Mouse (Mus musculus): ENCODE measurements around the gene Atg2a. TPM values are rescaled to one million over a fixed set of nuclear protein-coding genes. Genes with fewer than 3 reads are reported as not detected.

Atg2a gene
- total and polyA plus RNA-seq, 3 experiments = 2.8 to 13.9 (median 9.5) TPM

- no peak for DNase-seq (ENCODE audit: extremely low read depth)
- Histone ChIP-seq H3K4me3 (replicated peaks in 1 of 3; ENCODE audit: low read depth in 2 of 3, low read length in 2 of 3, poor library complexity in 1 of 3) (no peak overlapping the region), H3K79me2 (replicated peaks; ENCODE audit: control insufficient read depth, extremely low read depth, insufficient read depth, poor library complexity, severe bottlenecking) (peaks cover 17% of the 10 kb centered on the region), H3K36me3 (replicated peaks in 1 of 2; ENCODE audit: control insufficient read depth in 1 of 2, insufficient read depth in 1 of 2, low read length in 1 of 2) (peaks cover 28 to 42% of the 10 kb centered on the region in 2 experiments), H3K9ac (ENCODE audit: insufficient read depth, low read depth) (no peak overlapping the region), H3K27ac (ENCODE audit: insufficient read depth, low read depth) (peak overlapping the region; percentile 72), H3K27me3 (replicated peaks) (no peaks in the 10 kb centered on the region), H3K9me3 (replicated peaks; ENCODE audit: low read length) (no peaks in the 10 kb centered on the region), H3K4me1 (ENCODE audit: control insufficient read depth in 1 of 2, insufficient read depth in 2 of 2) (peaks cover 43 to 78% of the 10 kb centered on the region in 2 experiments), H3K4me2 (ENCODE audit: insufficient read depth, low read depth, poor library complexity, severe bottlenecking) (no peak overlapping the region)
- in situ Hi-C loops (cut with MboI; ENCODE audit: low pct_ligation_motif_present, low pct_unique_long_range_greater_than_20kb, low sequenced_read_pairs) = loop anchor here (25.0 kb wide), 1 partner anchor 140 kb away; no protein-coding TSS in a partner anchor
- dilution Hi-C loops (cut with MboI; ENCODE audit: extremely low pct_ligation_motif_present, extremely low pct_unique_long_range_greater_than_20kb, low sequenced_read_pairs) = no loop called here
- TF ChIP-seq TBP (conservative IDR thresholded peaks at IDR 0.05; ENCODE audit: low read depth, low read length) (no peak), SIN3A (IDR thresholded peaks at IDR 0.05; ENCODE audit: low read length) (no peak), MAFK (IDR thresholded peaks at IDR 0.05; ENCODE audit: insufficient replicate concordance, low read length) (no peak), ZKSCAN1 (IDR thresholded peaks at IDR 0.05; ENCODE audit: borderline replicate concordance, low read depth, low read length) (no peak), ZNF384 (IDR thresholded peaks at IDR 0.05; ENCODE audit: low read depth, low read length) (no peak), USF1 (IDR thresholded peaks at IDR 0.05; ENCODE audit: low read depth, low read length) (no peak), JUN (IDR thresholded peaks at IDR 0.05; ENCODE audit: insufficient read depth, low read depth, low read length) (no peak)
These were observed 61.1 kb downstream of the Atg2a start for GRCm38 (mm10) chr19:6302522-6302921.

DNA sequence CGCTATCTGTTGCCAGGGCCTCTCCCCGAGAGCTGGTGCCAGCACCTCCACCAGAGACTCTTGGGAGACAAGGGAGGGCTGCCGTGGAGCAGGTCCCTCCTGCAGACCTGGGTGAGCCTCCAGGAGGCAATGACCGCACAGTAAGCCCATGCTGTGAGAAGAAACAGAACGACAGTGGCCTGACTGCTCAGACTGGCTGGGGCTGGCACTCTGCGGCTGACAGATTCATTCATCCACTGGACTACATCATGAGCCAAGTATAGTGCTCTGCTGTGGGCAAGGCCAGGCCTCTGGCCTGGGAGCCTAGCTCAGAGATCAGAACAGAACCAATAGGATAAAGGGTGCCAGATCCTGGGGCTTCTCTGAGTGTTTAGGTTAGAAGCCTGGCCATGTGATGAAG lies 62.4 kb downstream of the Atg2a start:
- peak overlapping the region; percentile 72 for H3K27ac ChIP-seq (ENCODE audit: insufficient read depth, low read depth)
- no peak for DNase-seq (ENCODE audit: extremely low read depth)
- H3K9me3 ChIP-seq (replicated peaks; ENCODE audit: low read length) = no peaks in the 10 kb centered on the region
- peaks cover 17 to 30% of the 10 kb centered on the region in 2 experiments for H3K36me3 ChIP-seq (replicated peaks in 1 of 2; ENCODE audit: control insufficient read depth in 1 of 2, insufficient read depth in 1 of 2, low read length in 1 of 2)
- peaks cover 6% of the 10 kb centered on the region; the same call in 1 of the 2 replicates for H3K79me2 ChIP-seq (replicated peaks; ENCODE audit: control insufficient read depth, extremely low read depth, insufficient read depth, poor library complexity, severe bottlenecking)
- no peak overlapping the region for H3K9ac ChIP-seq (ENCODE audit: insufficient read depth, low read depth)
- in situ Hi-C loops (cut with MboI; ENCODE audit: low pct_ligation_motif_present, low pct_unique_long_range_greater_than_20kb, low sequenced_read_pairs) (loop anchor here (25.0 kb wide), 1 partner anchor 142 kb away; no protein-coding TSS in a partner anchor), dilution Hi-C loops (cut with MboI; ENCODE audit: extremely low pct_ligation_motif_present, extremely low pct_unique_long_range_greater_than_20kb, low sequenced_read_pairs) (no loop called here)
- H3K4me2 ChIP-seq (ENCODE audit: insufficient read depth, low read depth, poor library complexity, severe bottlenecking) = no peak overlapping the region
- no peaks in the 10 kb centered on the region for H3K27me3 ChIP-seq (replicated peaks)
- TF ChIP-seq CHD1 (IDR thresholded peaks at IDR 0.05; ENCODE audit: low read depth, low read length) = no peak
- TF ChIP-seq NRF1 (IDR thresholded peaks at IDR 0.05; ENCODE audit: low read depth, low read length) = no peak
- TF ChIP-seq ELF1 (IDR thresholded peaks at IDR 0.05; ENCODE audit: low read depth, low read length) = no peak
- no peak for TF ChIP-seq UBTF (IDR thresholded peaks at IDR 0.05; ENCODE audit: low read depth, low read length)
- TF ChIP-seq ZKSCAN1 (IDR thresholded peaks at IDR 0.05; ENCODE audit: borderline replicate concordance, low read depth, low read length) = no peak
- TF ChIP-seq E2F4 (IDR thresholded peaks at IDR 0.05; ENCODE audit: insufficient replicate concordance, low read depth, low read length) = no peak
- TF ChIP-seq TCF12 (IDR thresholded peaks at IDR 0.05; ENCODE audit: low read depth, low read length) = no peak
- no peak for TF ChIP-seq CHD2 (IDR thresholded peaks at IDR 0.05; ENCODE audit: low read length)
- no peak for TF ChIP-seq MAZ (IDR thresholded peaks at IDR 0.05; ENCODE audit: low read depth, low read length)
- no peak for TF ChIP-seq EP300 (IDR thresholded peaks at IDR 0.05; ENCODE audit: low read length)
- TF ChIP-seq MAFK (IDR thresholded peaks at IDR 0.05; ENCODE audit: insufficient replicate concordance, low read length) = no peak
- TF ChIP-seq POLR2A (IDR thresholded peaks at IDR 0.05; ENCODE audit: low read depth, low read length) = no peak
- no peak for TF ChIP-seq MAX (IDR thresholded peaks at IDR 0.05; ENCODE audit: low read length)
- no peak for TF ChIP-seq RAD21 (IDR thresholded peaks at IDR 0.05; ENCODE audit: low read depth, low read length)
- H3K4me1 ChIP-seq (ENCODE audit: control insufficient read depth in 1 of 2, insufficient read depth in 2 of 2) = peaks cover 41 to 69% of the 10 kb centered on the region in 2 experiments
- H3K4me3 ChIP-seq (replicated peaks in 1 of 3; ENCODE audit: low read depth in 2 of 3, low read length in 2 of 3, poor library complexity in 1 of 3) = no peak overlapping the region
